Mouse (Mus musculus): Measurements from ENCODE around the gene Heatr4.

DNA sequence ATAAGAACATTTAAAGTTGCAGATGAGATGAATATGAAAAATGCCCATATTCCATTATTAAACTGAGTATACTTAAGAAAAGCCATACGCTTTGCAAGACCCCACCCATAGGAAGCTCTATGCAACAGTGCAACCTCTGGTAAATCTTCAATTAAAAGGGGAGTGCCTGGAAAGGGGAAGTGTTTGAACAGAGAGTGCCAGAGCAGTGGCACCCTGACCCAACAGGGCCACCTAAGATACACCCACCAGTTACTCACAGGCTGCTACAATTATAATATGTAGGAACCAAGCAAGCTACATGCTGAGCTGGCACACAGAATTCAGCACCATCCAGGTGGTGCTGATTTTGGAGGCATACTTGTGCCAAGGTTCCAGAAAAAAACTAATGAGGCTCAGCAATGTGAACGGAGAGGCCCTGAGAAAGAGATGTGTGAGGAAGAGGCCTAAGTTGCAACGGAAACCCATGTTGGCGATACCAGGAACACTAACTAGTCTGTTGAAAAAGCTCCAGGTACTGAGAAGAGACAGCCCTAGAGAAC lies 70.4 kb downstream of the Heatr4 start:
- TF ChIP-seq GATA1 (IDR thresholded peaks at IDR 0.05; ENCODE audit: low read length) (no peak), TAL1 (IDR thresholded peaks at IDR 0.05; ENCODE audit: low read length) (no peak)

Measured in erythroblast, embryonic 14.5 days (primary cell).